Mouse (Mus musculus) intestine, postnatal 0 days (tissue): Measurements from ENCODE around the gene Fshr. TPM values are rescaled to one million over a fixed set of nuclear protein-coding genes. Genes with fewer than 3 reads are reported as not detected.

ENCODE experiments used
- ATAC-seq: fragments of 200-750 bp; cut with Nextera tagmentation; 2 replicates; pipeline ENCODE4 v1.8.0; 2017; ENCODE audit warnings: mild to moderate bottlenecking, moderate TSS enrichment, moderate library complexity
- H3K27ac ChIP-seq: fragments of 300-500 bp; sonication (generic); 2 replicates; pipeline ENCODE4 v1.5.1; 2014; ENCODE audit warnings: mild to moderate bottlenecking, low read depth, low read length, moderate library complexity
- H3K27me3 ChIP-seq: fragments of 300-500 bp; sonication (generic); replicated peaks from 2 replicates; pipeline ENCODE4 v1.6.1; 2014; ENCODE audit warnings: low read length, mixed read lengths; ENCODE audit not compliant: control insufficient read depth, insufficient read depth
- H3K36me3 ChIP-seq: fragments of 300-500 bp; sonication (generic); 2 replicates; pipeline ENCODE4 v1.6.1; 2014; ENCODE audit warnings: mild to moderate bottlenecking, moderate library complexity; ENCODE audit not compliant: control insufficient read depth, insufficient read depth
- H3K4me1 ChIP-seq: fragments of 300-500 bp; sonication (generic); replicated peaks from 2 replicates; pipeline ENCODE4 v1.6.1; 2014; ENCODE audit warnings: antibody characterized with exemption, low read length, mixed read lengths; ENCODE audit not compliant: control insufficient read depth, insufficient read depth
- H3K4me2 ChIP-seq: fragments of 300-500 bp; sonication (generic); replicated peaks from 2 replicates; pipeline ENCODE4 v1.6.1; 2014; ENCODE audit warnings: low read depth, mild to moderate bottlenecking, moderate library complexity
- H3K4me3 ChIP-seq: fragments of 300-500 bp; sonication (generic); 2 replicates; pipeline ENCODE4 v1.5.1; 2014; ENCODE audit warnings: low read depth, low read length
- H3K9ac ChIP-seq: fragments of 300-500 bp; sonication (generic); 2 replicates; pipeline ENCODE4 v1.6.1; 2014; ENCODE audit warnings: mild to moderate bottlenecking, low read depth, low read length
- H3K9me3 ChIP-seq: fragments of 300-500 bp; sonication (generic); 2 replicates; pipeline ENCODE4 v1.6.1; 2016; ENCODE audit warnings: mixed run types; ENCODE audit not compliant: control insufficient read depth
- CTCF ChIP-seq: sonication (generic); IDR thresholded peaks from 2 replicates; pipeline ENCODE4 v1.5.1; 2016; ENCODE audit warnings: low read depth, mild to moderate bottlenecking, control low read depth, antibody characterized with exemption, moderate library complexity
- WGBS: fragments of 180-500 bp; shearing (Covaris S2); extraction: QIAGEN DNeasy Blood & Tissue Kit; methylation state at CpG from one replicate; pipeline ENCODE4 v1.1.7; 2014; 5-methylcytosine and 5-hydroxymethylcytosine counted together
- polyA plus RNA-seq: library from polyadenylated mRNA; unstranded; fragments of >200 nt; fragmentation: Nextera tagmentation; extraction: Ambion mirVana; gene quantifications from 2 replicates; pipeline ENCODE4 v1.2.1, GENCODE M21; 2015

Fshr gene
- polyA plus RNA-seq, 1 experiment from 2014 or later = not detected

DNA sequence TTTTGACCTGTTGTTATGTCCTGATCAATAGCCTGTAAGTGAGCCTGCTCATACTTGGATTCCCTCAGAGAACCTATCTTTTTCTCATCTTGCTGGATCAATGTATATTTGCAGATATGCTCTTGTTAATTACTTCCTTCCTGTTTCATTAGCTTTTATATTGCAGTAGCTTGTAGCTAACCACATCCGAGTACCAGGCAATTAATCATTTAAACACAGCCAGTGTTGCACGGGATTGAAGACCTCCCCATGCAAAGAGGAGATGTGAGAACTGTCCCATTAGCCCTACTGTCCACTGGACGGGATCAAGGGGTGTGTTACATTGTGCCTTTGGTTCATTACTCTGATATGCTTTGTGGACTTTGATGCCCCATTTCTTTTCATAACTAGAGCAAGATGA, 154.5 kb downstream of the Fshr start:
- Histone ChIP-seq H3K27ac (no peak overlapping the region), H3K9me3 (no peaks in the 10 kb centered on the region), H3K4me2 (no peak overlapping the region), H3K4me3 (no peak overlapping the region), H3K36me3 (no peaks in the 10 kb centered on the region), H3K27me3 (no peaks in the 10 kb centered on the region), H3K9ac (no peak overlapping the region), H3K4me1 (no peaks in the 10 kb centered on the region)
- ATAC-seq = no peak
- TF ChIP-seq CTCF = no peak
- 50% methylated on average over 3 of the region's 3 CpGs for WGBS

DNA sequence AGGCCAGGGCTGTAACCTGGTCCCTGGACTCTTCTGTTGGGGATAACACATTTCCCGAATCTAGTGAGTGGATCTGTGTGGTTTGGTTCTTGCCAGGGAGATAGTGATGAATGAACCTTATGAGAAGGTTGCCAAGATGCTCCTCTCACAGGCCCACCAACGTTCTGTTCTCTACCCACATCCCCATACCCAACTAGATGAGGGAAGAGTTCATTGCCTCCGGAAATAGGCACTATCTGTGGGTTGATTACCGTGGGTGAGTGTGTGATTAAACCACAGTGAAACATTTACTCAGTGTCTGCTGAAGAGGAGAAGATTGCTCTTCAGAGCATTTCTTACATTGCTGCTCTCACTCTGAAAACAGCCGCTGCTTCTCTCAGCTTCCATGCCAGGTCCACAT, 163.8 kb downstream of the Fshr start:
- no peak for ATAC-seq
- H3K36me3 ChIP-seq = no peaks in the 10 kb centered on the region
- no peak overlapping the region for H3K4me3 ChIP-seq
- H3K27ac ChIP-seq = no peak overlapping the region
- TF ChIP-seq CTCF = no peak
- H3K4me2 ChIP-seq = no peak overlapping the region
- H3K9me3 ChIP-seq = no peaks in the 10 kb centered on the region
- H3K27me3 ChIP-seq = no peaks in the 10 kb centered on the region
- whole genome bisulfite sequencing = 79% methylated on average over 5 of the region's 5 CpGs
- no peak overlapping the region for H3K9ac ChIP-seq
- no peaks in the 10 kb centered on the region for H3K4me1 ChIP-seq

DNA sequence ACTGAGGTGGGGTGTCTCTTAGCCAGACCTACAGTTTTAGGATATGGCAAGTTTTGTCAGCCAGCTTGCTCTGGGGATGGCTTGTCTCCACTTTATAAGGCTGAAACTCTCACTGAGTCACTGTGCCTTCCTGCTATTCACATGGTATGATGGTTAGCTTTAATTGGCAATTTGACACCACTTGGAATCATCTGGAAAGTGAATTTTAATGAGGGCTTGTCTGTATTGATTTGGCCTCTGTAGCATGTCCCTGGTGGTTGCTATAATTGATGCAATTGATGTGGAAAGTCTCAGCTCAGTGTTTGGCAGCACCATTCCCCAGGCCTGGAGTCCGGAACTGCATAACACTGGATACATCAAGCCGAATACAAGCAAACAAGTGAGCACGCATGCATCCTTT, 164.4 kb downstream of the Fshr start:
- Histone ChIP-seq H3K9me3 (no peaks in the 10 kb centered on the region), H3K36me3 (no peaks in the 10 kb centered on the region), H3K4me2 (no peak overlapping the region), H3K4me1 (no peaks in the 10 kb centered on the region), H3K4me3 (no peak overlapping the region), H3K27me3 (no peaks in the 10 kb centered on the region), H3K27ac (no peak overlapping the region), H3K9ac (no peak overlapping the region)
- WGBS = 92% methylated on average over 3 of the region's 3 CpGs
- no peak for ATAC-seq
- TF ChIP-seq CTCF = no peak

DNA sequence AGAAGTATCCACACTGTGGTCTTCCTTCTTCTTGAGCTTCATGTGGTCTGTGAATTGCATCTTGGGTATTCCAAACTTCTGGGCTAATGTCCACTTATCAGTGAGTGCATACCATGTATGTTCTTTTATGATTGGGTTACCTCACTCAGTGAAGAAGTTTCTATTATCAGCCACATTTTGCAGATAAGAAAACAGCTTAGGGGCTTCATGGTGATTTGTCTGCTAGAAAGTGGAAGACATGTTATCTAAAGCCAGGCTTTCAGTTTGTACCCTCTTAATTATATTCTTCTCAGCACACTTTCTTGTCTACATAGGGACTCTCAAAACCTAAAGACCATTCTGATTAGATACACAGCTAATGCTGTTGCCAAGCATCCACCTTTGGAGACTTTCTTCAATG, 165.8 kb downstream of the Fshr start:
- no peak for TF ChIP-seq CTCF
- Histone ChIP-seq H3K27ac (no peak overlapping the region), H3K27me3 (no peaks in the 10 kb centered on the region), H3K36me3 (no peaks in the 10 kb centered on the region), H3K9ac (no peak overlapping the region), H3K4me2 (no peak overlapping the region), H3K4me3 (no peak overlapping the region), H3K4me1 (no peaks in the 10 kb centered on the region), H3K9me3 (no peaks in the 10 kb centered on the region)
- ATAC-seq = no peak

DNA sequence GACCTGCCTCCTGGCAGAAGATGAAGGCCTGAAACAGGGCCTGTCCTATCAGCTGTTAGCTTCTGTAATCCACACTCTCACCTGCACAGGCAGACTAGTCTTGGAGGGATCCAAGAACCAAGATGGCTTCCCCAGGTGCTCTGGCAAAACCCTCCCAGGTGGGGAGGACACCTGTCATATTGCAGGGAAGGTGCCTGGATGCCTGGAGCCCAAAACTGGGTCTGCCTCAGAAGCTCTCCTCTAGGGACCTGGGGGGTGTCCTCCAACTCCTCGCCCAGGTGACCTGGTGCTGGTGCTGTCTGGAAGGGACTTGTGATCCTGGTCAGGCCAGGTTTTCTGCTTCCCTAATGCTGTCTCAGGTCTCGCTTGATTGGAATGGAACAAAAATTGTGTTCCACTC, 167.5 kb downstream of the Fshr start:
- no peak overlapping the region for H3K9ac ChIP-seq
- no peaks in the 10 kb centered on the region for H3K9me3 ChIP-seq
- WGBS = 75% methylated on average over 2 of the region's 2 CpGs
- H3K4me1 ChIP-seq = no peaks in the 10 kb centered on the region
- ATAC-seq = no peak
- H3K27ac ChIP-seq = no peak overlapping the region
- H3K4me3 ChIP-seq = no peak overlapping the region
- H3K4me2 ChIP-seq = no peak overlapping the region
- no peak for TF ChIP-seq CTCF
- H3K27me3 ChIP-seq = no peaks in the 10 kb centered on the region
- H3K36me3 ChIP-seq = no peaks in the 10 kb centered on the region

DNA sequence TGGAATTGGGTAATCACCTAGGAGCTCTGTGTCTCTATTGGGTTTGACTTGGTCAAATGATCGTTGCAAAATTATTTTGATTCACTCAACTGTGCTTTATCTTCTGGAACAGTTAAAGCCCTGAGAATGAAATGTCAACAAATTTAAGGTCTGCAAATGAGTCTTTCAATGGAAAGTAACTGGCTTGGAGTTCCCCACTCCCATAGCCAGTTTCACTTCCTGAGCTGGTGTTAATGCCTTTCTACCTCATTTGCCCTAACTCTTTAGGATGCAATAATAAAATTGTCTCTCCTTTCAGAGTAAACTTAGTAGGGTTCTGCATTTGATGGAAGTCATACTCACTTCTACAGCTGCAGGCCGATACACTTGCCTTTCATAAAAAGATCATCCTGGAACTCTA, 181.0 kb downstream of the Fshr start:
- no peak for ATAC-seq
- Histone ChIP-seq H3K36me3 (no peaks in the 10 kb centered on the region), H3K4me2 (no peak overlapping the region), H3K27ac (no peak overlapping the region), H3K9me3 (no peaks in the 10 kb centered on the region), H3K4me1 (no peaks in the 10 kb centered on the region), H3K9ac (no peak overlapping the region), H3K27me3 (no peaks in the 10 kb centered on the region), H3K4me3 (no peak overlapping the region)
- no peak for TF ChIP-seq CTCF
- 80% methylated on average over 2 of the region's 2 CpGs for WGBS

DNA sequence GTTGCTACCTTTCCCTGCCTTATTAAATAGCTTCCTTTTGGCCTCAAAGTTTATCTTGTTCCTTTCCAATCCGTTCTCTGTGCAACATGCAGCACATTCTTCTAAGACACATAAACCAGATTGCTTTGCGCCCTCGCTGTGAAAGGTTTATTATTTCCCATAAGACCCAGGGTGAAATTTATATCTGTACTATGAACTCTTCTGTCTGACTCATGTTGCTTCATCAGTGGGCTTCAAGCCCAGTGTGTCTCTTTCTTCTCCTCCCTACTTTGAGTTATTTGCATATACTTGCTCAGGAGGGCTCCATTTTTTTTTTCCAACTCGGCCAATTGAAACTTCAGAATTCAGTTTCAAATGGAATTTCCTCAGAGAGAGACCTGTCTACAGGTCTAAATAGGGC, 183.5 kb downstream of the Fshr start:
- no peak overlapping the region for H3K4me2 ChIP-seq
- no peak for TF ChIP-seq CTCF
- no peak overlapping the region for H3K27ac ChIP-seq
- H3K4me1 ChIP-seq = no peaks in the 10 kb centered on the region
- ATAC-seq = no peak
- no peaks in the 10 kb centered on the region for H3K9me3 ChIP-seq
- H3K4me3 ChIP-seq = no peak overlapping the region
- H3K9ac ChIP-seq = no peak overlapping the region
- WGBS = 73% methylated on average over 4 of the region's 4 CpGs
- no peaks in the 10 kb centered on the region for H3K36me3 ChIP-seq
- H3K27me3 ChIP-seq = no peaks in the 10 kb centered on the region
